Mouse (Mus musculus): ENCODE measurements around the gene Olfr102. TPM values are rescaled to one million over a fixed set of nuclear protein-coding genes. Genes with fewer than 3 reads are reported as not detected.

Olfr102 gene
- total RNA-seq (2021), result not detected in 2 replicates
- long read RNA-seq, experiment 1, result 0 reads
- long read RNA-seq, experiment 2, result 0 reads

DNA sequence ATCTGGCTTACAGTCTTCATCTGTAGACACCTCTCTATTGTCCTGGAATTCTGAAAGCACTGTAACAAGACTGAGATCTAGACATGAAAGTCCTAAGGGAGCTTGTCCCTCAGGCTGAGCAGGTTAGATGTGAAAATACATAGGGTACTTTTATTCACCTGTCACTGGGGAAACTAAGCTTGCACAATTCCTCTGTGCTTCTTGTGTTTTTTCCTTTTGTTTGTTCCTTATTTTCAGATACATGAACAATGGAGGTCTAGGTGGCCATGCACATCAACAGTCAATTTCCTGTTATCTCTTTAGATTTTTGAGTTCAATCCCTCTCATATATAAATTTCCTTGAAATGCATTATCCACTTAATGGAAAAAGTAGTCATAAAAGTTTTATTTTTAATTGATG lies at the start of gene Olfr102:
Gene Olfr102, minus strand, starts transcription at position 101 of the 400 bp plus-strand sequence.
- DNase-seq, result no peak

DNA sequence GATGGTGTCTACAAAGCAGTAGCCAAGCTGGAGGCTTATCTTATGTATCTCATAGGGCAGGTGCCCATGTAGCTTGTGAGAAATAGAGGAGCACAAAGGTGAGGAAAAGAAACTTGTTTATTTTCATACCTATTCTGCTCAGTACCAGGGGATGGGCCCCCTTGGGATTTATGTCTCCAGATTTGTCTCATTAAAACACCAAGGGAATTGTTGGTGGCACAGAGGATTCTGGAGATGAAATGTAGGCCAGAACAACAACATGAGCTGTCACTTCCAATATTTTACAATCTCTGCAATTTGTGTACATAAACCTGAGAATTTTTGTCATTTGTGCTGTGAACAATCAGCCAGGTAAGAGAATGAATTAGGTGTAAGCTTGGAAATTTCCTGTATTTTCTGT lies 42.4 kb upstream of the Olfr102 start, which contains the start of gene Olfr104-ps:
Gene Olfr104-ps, plus strand, starts transcription at position 301 of the 400 bp plus-strand sequence.
- DNase-seq, result no peak

DNA sequence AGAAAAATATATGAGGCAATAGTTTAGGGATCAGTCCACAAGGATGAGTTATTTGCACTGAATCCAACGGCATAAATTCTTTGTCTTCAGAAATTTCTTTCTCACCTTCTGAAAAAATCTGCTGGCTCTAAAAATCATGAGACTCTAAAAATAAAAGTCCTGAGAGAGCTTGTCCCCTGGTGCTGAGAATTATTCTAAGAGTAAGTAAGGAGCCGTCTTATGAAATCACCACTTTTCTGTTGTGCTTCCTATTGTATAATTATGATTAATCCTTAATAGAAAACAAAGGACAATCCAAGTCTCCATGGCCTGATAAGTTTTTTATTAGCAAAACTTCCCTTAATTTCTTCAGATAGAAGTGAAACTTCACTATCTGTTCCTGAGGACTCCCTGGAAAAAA lies 22.7 kb upstream of the Olfr102 start, which contains the start of gene Olfr103:
Gene Olfr103, minus strand, starts transcription at position 101 of the 400 bp plus-strand sequence.
- DNase-seq, result no peak

DNA sequence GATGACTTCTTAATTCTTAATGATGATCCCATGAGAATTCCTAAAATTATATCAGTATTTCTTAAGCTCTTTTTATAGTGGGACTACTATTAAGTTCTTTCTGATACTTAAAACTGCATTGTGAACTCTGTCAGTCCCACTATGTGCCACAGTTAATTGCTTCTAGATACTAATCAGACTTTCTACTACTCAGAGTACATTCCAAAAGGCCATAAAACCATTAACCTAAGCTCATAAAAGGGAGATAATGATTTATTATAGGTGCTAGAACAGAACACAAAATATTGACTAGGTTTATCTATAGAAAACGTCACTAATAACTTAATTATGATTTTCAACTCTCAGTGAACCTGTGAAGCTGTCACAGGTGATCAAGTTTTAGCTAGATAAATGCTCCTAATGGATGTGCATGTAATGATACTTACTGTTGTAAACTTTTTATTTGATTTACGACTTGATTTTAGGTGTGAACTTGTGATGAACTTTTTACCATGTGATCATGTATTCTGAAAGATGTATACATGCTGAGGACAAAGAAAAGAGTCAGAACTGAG lies 6.6 kb downstream of the Olfr102 start:
- no peak for DNase-seq

GRCm38 (mm10) chr17:37308483-37308882 lies 8.4 kb downstream of the Olfr102 start:
- peak; percentile 11 for DNase-seq

GRCm38 (mm10) chr17:37304213-37304612 lies 12.6 kb downstream of the Olfr102 start, which contains the start of gene Olfr101:
TSS of gene Olfr101 (minus strand) at chr17:37304313.
- no peak for DNase-seq

DNA sequence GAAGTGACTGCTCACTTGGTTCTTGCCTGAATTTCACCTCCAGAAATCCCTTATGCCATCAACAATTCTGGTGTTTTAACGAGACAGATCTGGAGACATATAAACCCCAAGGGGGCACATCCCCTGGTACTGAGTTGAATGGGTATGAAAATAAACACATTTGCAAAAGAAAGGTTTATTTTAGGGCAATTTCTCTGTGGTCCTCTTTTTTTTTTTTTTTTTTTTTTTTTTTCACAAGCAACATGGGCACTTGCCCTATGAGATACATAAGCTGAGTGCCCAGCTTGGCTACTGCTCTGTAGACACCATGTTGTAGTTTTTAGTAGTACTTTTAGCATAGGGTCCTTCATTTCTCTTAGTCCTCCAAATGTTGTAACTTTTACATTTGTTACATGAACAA lies 33.5 kb downstream of the Olfr102 start, which contains the start of gene Olfr99:
Gene Olfr99, minus strand, starts transcription at position 101 of the 400 bp plus-strand sequence.
- no peak for DNase-seq

DNA sequence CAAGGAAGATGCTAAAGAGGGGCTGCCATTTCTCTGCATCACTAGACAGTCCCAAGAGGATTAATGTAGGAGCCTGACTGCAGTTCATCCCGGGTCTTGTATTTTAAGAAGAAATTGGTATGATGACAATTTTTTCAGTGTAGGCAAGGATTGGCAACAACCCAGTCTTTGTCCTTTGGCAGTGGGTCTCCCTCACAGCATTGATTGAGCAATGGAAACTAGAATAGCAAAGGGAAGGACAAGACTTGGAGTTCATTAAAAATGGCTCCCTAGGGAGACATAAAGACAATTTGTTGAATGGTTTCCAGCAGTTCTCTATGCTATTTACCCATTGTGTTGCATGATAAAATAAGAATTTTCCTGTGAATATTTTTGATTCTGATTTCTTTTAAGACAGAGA lies 36.5 kb downstream of the Olfr102 start:
- no peak for DNase-seq

GRCm38 (mm10) chr17:37276573-37276972 lies 40.3 kb downstream of the Olfr102 start:
- DNase-seq, result no peak

DNA sequence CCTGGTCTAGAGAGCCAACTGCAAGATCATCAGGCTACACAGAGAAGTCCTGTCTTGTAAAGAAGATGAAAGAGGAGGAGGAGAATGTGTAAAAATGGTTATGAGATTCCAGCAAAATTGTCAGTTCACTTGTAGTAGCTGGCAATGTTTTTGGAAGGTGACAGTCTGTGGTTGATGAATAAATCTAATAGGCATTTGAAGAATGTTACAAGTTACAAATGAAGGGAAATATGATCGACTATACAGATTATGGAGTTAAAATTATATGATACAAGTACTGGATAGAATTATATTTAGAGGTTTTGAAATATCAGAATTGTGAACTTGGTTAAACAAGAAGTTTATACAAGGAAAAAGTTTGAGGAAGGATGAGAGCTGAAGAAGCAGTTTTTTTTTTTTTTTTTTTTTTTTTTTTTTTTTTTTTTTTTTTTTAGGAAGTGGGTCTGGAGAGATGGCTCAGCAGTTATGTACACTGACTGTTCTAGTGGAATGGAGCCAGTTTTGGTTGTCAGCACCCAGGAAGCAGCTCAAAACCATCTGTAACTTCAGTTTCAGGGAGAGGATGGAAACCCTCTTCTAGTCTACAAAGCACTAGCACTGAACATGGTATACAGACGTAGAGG lies 41.1 kb downstream of the Olfr102 start:
- no peak for DNase-seq

- DNase-seq, result peak; percentile 68
These were observed 46.2 kb downstream of the Olfr102 start for GRCm38 (mm10) chr17:37270702-37271092.

DNA sequence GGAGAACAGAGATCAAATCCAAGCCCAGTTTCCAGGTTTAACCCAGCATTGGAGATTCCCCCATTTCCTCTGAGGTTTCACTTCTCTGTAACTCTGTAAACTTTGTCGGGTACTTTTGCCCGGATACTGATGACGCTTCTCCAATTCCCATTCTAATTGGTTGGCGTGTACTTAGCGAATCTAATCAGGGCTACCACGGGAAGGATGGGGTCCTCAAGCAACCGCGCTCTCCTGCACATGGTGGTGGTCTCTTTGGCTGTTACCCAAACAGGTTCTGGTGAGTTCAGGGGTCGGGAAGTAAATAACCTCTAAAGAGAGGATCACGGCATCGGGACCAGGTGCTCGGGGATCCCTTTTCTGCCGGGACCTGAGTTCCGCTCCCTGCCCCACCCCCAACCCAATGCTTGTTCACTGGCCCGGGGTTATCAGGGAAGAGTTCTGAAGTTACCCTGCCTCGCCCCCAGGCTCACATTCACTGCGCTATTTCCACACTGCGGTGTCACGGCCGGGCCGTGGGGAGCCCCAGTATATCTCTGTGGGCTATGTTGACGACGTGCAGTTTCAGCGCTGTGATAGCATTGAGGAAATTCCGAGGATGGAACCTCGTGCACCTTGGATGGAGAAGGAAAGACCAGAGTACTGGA lies 46.7 kb downstream of the Olfr102 start, which contains the start of gene H2-M3:
Gene H2-M3, plus strand, starts transcription at position 163 of the 644 bp plus-strand sequence.
- DNase-seq, result peak; percentile 90

GRCm38 (mm10) chr17:37263626-37264025 lies 53.2 kb downstream of the Olfr102 start, which contains the start of gene Olfr98:
TSS of gene Olfr98 (minus strand) at chr17:37263749.
- DNase-seq, result peak; percentile 9

Other genes with a start within 250 kb of the Olfr102 start
- gene Olfr90, start 228.6 kb downstream of the Olfr102 start, total RNA-seq (2021), result not detected in 2 replicates
- gene Olfr91, start 218.8 kb downstream of the Olfr102 start, total RNA-seq (2021), result not detected in 2 replicates
- not detected in 2 replicates for gene Olfr92, start 197.0 kb downstream of the Olfr102 start, total RNA-seq (2021)
- not detected in 2 replicates for gene Olfr93, start 155.6 kb downstream of the Olfr102 start, total RNA-seq (2021)
- gene Ubd, start 123.2 kb downstream of the Olfr102 start, total RNA-seq (2021), result 3.4 TPM in 1 of 2 replicates, not detected in the other
- not detected in 2 replicates for gene Olfr94, start 116.1 kb downstream of the Olfr102 start, total RNA-seq (2021)
- not detected in 2 replicates for gene Olfr95, start 103.9 kb downstream of the Olfr102 start, total RNA-seq (2021)
- gene Olfr96, start 96.9 kb downstream of the Olfr102 start, total RNA-seq (2021), result not detected in 2 replicates
- not detected in 2 replicates for gene Olfr97, start 79.7 kb downstream of the Olfr102 start, total RNA-seq (2021)
- not detected in 2 replicates for gene Olfr98, start 53.3 kb downstream of the Olfr102 start, total RNA-seq (2021)
- 3.3 and 5.9 TPM in 2 replicates for gene H2-M3, start 46.8 kb downstream of the Olfr102 start, total RNA-seq (2021)
- gene Olfr99, start 33.6 kb downstream of the Olfr102 start, total RNA-seq (2021), result not detected in 2 replicates
- not detected in 2 replicates for gene Olfr101, start 12.7 kb downstream of the Olfr102 start, total RNA-seq (2021)
- gene Olfr103, start 22.6 kb upstream of the Olfr102 start, total RNA-seq (2021), result not detected in 2 replicates
- not detected in 2 replicates for gene Olfr104-ps, start 42.5 kb upstream of the Olfr102 start, total RNA-seq (2021)
- not detected in 2 replicates for gene Olfr105-ps, start 62.0 kb upstream of the Olfr102 start, total RNA-seq (2021)
- not detected in 2 replicates for gene Olfr106-ps, start 73.3 kb upstream of the Olfr102 start, total RNA-seq (2021)
- gene Olfr107, start 82.2 kb upstream of the Olfr102 start, total RNA-seq (2021), result not detected in 2 replicates
- not detected in 2 replicates for gene Olfr108, start 128.4 kb upstream of the Olfr102 start, total RNA-seq (2021)
- not detected in 2 replicates for gene Olfr109, start 141.9 kb upstream of the Olfr102 start, total RNA-seq (2021)
- gene H2-M2, start 166.5 kb upstream of the Olfr102 start, total RNA-seq (2021), result 2.0 TPM in 1 of 2 replicates, not detected in the other
- not detected in 2 replicates for gene Olfr110, start 175.4 kb upstream of the Olfr102 start, total RNA-seq (2021)
- not detected in 2 replicates for gene Olfr111, start 191.0 kb upstream of the Olfr102 start, total RNA-seq (2021)